Mouse (Mus musculus): Measurements from ENCODE around the gene Cnksr1.

Gene Cnksr1

DNA sequence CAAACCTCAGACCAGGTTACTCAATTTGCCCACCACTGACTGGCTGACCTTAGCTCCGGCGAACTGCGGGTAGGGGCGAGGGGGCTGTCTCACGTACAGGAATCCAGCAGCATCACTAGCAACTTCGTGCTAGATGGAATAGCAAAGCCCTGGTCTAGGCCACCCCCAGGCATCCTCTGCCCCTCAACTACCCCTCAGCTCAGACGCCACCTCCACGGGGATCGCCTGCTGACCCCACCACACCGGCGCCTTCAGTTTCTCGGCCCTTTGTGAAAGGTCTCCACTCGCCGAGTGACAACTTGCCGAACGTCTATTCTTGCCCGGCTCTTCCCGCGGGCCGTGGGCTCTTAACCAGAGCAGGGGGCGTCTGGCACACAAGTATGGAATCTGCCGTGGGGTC lies 51.9 kb downstream of the Cnksr1 start:
- DNase-seq: no peak

DNA sequence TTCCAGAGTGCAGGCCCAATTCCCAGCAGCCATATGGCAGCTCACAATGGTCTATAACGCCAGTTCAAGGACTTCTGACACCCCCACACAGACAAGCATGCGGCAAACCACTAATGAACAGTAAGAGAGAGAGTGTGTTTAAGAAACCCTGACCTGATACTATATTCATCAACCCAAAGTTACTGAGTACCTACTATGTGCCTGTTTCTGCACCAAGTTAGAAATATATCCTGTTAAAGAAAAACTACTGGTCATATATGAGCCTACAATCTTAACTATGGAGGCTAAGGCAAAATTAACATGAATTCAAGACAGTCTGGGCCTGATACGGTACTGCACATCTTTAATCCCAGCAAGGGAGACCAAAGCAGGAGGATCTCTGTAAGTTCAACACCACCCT lies 52.6 kb downstream of the Cnksr1 start:
- no peak for DNase-seq

GRCm38 (mm10) chr4:134183711-134184110 lies 54.5 kb downstream of the Cnksr1 start:
- DNase-seq: no peak

GRCm38 (mm10) chr4:134181825-134182224 lies 56.4 kb downstream of the Cnksr1 start:
- no peak for DNase-seq

DNA sequence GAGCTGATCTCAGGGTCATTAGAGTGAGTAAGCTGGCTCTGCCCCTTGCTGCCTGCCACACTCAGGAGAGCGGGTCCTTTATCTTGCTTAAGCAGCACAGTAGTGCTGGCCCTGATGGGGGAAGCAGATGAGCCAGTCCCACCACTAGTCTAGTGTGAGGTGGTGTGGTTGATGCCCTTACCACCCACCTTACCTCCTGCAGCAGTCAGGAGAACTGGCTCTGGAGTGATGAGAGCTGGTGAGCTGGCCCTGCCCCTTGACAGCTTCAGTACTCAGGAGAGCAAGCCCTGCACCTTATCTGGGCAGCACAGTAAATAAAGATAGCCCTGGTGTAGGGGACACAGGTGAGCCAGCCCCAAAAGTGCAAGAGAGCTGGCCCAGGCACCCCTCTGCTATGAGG lies 57.1 kb downstream of the Cnksr1 start:
- DNase-seq: no peak

Data from cerebellum, postnatal 36 days (tissue).